Mouse (Mus musculus) heart, adult 9 months (tissue): ENCODE measurements around the gene March2.

Experiments
- DNase-seq, 2 experiments: peaks; one replicate each; pipeline ENCODE4 v3.0.0; 2022; ENCODE audit warnings: low spot score in 2 of 2

Gene March2

GRCm38 (mm10) chr17:33718944-33719725 lies 665 bp upstream of the March2 start:
- no peak for DNase-seq

- DNase-seq, result no peak
These were observed 488 bp downstream of the March2 start for GRCm38 (mm10) chr17:33717982-33718381.

- no peak for DNase-seq
These were observed 1.2 kb downstream of the March2 start for GRCm38 (mm10) chr17:33717246-33717645.

GRCm38 (mm10) chr17:33714779-33715178 lies 3.7 kb downstream of the March2 start:
- no peak for DNase-seq

GRCm38 (mm10) chr17:33713271-33713670 lies 5.2 kb downstream of the March2 start:
- DNase-seq, result no peak

GRCm38 (mm10) chr17:33709834-33710233 lies 8.6 kb downstream of the March2 start:
- DNase-seq, result no peak

- no peak for DNase-seq
These were observed 15.4 kb downstream of the March2 start for GRCm38 (mm10) chr17:33703091-33703490.

- no peak for DNase-seq
These were observed 16.3 kb downstream of the March2 start for GRCm38 (mm10) chr17:33702178-33702577.

- no peak for DNase-seq
These were observed 23.0 kb downstream of the March2 start for GRCm38 (mm10) chr17:33695471-33695870.

GRCm38 (mm10) chr17:33686760-33687159 lies 31.7 kb downstream of the March2 start, which contains the start of gene Hnrnpm:
TSS of gene Hnrnpm (minus strand) at chr17:33686860.
- no peak for DNase-seq

GRCm38 (mm10) chr17:33685249-33685653 lies 33.2 kb downstream of the March2 start:
- peak; percentile 97 to 98 for DNase-seq

GRCm38 (mm10) chr17:33684671-33685231 lies 33.7 kb downstream of the March2 start:
- DNase-seq, result peak; percentile 51 to 54

GRCm38 (mm10) chr17:33681767-33682166 lies 36.7 kb downstream of the March2 start:
- no peak for DNase-seq

GRCm38 (mm10) chr17:33678771-33679170 lies 39.7 kb downstream of the March2 start:
- DNase-seq, result no peak

- no peak for DNase-seq
These were observed 42.4 kb downstream of the March2 start for GRCm38 (mm10) chr17:33676086-33676485.

- DNase-seq, result peak; percentile 12 to 26
These were observed 43.0 kb downstream of the March2 start for GRCm38 (mm10) chr17:33675452-33675851.

- no peak for DNase-seq
These were observed 44.6 kb downstream of the March2 start for GRCm38 (mm10) chr17:33673837-33674236.

- DNase-seq, result no peak
These were observed 48.8 kb downstream of the March2 start for GRCm38 (mm10) chr17:33669681-33670080.

- no peak for DNase-seq
These were observed 51.7 kb downstream of the March2 start for GRCm38 (mm10) chr17:33666813-33667212.

GRCm38 (mm10) chr17:33649781-33650475 lies 68.5 kb downstream of the March2 start:
- DNase-seq, result no peak

GRCm38 (mm10) chr17:33645073-33645472 lies 73.4 kb downstream of the March2 start:
- no peak for DNase-seq

GRCm38 (mm10) chr17:33644068-33644467 lies 74.4 kb downstream of the March2 start:
- no peak for DNase-seq

GRCm38 (mm10) chr17:33639743-33640142 lies 78.7 kb downstream of the March2 start:
- DNase-seq, result no peak
